Mouse (Mus musculus): ENCODE data around the gene T2.

T2 gene

DNA sequence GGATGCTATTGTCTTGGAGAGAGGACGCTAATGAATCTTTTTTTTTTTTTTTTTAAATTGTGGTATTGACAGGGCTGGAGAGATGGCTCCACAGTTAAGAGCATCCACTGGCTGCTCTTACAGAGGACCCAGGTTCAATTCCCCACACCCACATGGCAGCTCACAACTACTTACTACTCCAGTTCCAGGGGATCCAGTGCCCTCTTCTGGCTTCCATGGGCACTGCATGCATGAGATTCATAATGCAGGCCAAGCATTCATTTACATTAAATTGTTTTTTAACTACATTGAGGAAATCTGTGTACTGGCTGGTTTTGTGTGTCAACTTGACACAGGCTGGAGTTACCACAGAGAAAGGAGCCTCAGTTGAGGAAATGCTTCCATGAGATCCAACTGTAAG is 64.9 kb downstream of the T2 start:
- no peak for DNase-seq

DNA sequence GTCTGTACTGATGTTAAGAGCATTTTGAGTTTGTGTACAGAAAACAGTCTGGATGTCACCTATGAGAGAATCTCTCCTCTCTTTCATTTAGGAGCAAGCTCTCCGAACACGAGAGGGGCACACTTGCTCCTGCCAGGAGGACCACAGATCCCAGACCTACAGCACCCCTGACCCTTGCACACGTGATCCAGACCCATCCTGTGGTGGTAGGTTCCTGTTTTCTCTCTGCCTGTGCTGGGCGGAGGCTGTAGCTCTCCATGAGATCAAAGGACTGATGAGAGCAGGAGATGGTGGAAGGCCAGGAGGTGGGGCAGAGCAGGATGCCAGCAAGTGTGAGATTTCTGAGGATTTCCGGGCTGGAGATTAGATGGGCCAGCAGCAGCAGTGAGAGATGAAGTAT is 65.7 kb downstream of the T2 start:
- no peak for DNase-seq

DNA sequence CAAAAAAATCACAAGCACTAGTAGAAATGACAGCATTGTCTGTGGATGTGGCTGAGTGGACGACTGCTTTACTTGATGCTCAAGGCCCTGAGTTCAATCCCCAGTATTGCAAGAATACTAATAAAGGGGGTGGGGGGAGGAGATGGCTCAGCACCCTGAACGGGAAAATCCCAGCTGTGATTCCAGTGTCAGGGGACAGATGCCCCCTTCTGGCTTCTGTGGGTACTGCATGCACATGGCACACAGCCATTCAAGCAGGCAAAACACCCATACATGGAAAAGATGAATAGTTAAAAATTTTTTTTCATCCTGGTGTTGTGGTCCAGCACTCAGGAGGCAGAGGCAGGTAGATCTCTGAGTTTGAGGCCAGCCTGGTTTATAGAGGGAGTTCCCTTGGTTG is 67.5 kb downstream of the T2 start:
- DNase-seq = no peak

DNA sequence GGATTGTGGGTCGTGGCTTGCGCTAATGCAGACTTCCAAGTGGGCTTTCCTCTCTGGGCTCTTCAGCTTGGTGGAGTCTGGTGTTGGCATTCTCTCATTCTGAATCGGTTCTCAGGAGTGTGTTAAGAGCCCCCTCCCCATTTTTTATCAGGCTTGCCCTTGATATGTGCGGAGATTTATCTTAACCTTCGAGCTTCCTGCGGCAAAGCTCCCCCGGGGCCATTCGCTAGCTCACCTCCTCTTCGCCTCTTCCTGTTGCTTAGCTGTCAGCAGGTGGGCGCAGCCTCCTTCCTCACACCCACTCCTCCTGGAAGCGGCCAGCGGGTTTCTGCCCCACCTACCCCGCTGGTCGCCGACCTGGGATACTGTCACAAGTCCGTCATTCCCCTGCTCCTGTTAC is 73.6 kb downstream of the T2 start:
- no peak for DNase-seq

DNA sequence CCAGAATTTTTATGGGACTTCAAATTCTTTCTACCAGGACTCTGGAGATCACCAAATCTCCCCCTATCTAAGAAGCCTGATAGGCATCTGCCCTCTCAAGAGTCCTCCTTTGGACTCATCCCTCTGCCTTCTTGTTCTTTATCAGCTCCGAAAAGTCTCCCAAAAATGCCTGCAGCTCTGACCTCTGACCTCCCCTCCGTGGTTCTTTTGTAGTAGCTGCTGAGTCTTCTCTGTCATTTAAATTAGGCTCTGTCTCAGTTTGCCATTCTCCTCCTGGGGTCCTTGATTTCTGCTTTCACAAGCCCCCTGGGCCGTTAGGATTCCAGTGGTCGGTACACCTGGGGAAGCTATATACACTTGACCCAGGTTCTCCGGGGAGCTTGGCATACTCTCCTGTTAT is 74.1 kb downstream of the T2 start:
- no peak for DNase-seq

DNA sequence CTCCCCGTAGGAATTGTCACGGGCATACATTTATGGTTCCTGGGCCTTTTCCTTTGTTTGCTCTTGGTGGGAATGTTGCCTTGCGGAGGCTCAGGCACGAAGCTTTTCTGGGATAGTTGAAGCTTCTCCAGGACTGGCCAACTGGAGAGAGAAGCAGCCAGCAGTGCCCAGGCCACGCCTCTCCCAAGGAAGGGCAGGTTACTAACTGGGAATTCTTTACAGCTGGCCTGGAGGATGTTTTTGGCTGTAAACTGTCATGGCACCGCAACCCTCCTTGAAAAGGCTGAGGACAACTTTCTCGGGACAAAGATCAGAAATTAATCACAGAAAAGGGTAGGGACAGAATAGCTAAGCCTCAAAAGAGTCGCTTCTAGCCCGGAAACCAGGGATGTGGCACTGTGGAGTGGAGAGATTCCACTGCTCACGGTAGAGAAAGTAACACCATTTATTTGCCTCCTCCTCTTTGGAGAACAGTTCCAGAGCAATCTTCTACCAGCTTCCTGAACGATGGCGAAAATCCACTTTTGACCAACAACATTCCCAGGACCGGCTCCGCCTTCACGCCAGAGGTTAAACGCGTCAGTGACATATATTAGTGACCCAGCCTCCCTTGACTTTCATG is 76.5 kb downstream of the T2 start:
- DNase-seq = no peak

DNA sequence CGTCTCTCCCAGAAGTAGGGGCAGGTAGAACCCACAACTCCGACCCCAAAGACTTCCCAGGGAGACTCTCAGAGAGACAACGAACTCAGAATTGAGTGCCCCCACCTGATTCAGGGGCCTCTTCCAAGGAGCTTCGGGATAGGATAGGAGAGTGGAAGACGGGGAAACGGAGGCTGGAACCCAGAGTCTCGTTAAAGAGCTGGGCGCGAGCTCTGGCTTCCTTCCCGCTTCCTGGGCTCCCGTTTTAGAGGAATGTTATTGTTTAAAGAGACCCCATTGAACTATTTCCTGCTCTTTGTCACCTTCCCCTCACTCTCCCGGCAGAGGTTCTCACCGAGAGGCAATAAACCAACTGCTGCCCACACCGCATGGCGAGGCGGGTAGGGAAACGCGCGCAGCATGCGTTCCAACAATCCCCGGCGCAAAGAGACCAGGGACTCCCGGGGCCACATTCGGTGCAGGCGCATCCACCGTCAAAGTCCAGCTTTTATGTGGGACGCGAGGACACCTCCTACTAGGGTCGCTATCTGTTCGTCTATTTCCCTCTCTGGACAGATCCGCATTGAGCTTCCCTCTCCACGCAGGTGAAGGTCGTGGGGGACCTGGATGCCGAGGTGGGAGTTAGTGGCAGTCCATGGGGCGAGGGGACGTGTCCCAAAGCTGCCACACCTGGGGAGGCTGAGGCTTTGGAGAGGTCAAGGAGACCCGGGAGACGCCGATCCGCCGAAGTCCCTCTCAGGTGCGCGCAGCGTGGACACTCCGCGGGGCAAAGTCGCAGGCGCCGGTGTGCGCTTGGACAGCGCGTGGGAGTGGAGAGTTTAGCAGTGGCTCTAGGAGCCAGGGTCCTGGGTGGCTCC is 77.6 kb downstream of the T2 start:
- no peak for DNase-seq

DNA sequence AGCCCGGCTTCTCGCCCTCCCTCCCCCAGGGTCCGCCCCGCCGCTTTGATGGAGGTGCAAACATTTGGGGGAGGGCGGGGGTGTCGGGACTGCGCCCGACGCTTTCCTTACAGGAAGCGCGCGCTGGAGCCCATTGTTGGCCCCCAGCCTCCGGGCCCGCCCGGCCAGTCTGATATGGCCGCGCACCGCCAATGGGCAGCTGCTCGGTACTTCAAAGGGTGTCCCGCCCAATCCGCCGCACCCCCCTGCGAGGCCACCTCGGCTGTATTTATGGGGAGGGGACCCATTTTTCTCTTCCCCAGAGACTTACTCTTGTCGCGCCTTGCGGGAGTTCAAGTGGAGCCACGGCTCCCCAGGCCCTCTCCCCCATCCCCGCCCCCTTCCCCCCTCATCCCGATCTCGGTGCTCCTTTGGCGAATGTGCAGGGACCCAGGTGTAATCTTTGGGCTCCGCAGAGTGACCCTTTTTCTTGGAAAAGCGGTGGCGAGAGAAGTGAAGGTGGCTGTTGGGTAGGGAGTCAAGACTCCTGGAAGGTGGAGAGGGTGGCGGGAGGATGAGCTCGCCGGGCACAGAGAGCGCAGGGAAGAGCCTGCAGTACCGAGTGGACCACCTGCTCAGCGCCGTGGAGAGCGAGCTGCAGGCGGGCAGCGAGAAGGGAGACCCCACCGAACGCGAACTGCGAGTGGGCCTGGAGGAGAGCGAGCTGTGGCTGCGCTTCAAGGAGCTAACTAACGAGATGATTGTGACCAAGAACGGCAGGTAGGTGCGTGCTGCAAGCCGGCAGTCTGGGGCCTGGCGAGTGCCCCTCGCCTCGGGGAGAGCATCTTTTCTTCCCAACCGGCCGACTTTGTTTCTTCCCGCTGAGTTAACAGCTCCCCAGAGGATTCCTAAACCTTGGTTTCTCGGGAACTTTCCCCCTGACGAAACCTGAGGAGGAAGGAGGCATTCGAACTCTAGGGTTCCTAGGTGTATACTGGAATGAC is 78.5 kb downstream of the T2 start, which contains the start of gene T:
Gene T, plus strand, starts transcription at position 446 of the 983 bp plus-strand sequence.
- DNase-seq = no peak

DNA sequence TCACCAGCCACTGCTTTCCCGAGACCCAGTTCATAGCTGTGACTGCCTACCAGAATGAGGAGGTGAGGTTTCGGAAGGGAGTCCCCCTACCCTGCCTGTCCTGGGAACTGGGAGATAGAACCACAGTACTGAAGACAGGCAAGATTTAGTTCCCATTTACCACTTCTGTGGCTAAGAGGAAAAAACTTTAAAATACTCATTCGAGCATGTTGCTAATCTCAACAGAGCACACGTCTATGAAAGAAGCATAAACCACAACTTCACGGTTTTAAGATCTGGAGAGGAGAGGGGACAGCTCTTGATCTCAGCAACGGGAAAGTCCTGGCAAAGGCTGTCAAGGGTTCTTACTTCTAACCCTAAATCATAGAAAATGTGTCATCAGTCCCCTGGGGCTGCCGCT is 80.4 kb downstream of the T2 start:
- DNase-seq = no peak

DNA sequence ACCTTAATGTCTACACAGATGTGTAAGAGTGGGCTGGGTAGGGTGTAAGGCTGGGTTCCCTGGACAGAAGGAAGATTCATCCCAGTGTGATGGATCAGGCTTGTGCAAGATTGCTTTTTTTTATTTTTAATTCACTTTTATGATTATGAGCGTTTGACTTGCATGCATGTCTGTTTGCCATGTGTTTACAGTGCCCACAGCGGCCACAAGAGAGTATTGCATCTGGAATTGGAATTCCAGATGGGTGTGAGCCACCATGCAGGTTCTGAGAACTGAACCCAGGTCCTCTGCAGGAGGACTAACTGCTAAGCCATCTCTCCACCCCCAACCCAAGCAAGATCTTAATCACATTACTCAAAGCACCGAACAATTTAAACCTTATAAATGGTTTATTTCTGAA is 88.3 kb downstream of the T2 start:
- DNase-seq = no peak

DNA sequence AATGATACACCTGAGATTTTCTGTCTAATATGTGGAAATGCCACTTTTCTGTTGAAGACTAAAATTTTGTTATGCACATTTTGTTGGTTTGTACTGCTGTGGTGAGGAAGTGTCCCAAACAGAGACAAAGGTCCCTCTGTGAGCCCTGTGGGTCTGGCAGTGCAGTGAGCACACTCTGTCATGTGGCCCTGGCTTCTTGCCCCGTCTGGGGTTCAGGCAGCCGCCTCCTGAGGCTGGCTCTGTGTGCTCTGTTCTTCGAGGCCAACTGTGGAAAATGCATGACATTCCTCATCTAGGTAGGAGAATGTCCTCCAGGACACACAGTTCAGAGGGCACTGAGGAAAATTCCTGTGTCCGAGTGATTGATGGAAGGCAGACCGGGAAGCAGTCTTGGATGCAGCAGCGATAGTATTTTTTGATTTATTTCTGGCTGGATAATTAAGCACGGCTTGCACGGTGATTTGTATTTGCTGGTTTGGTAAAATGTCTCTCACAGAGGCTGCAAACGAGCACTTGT is 91.9 kb downstream of the T2 start:
- DNase-seq = no peak

DNA sequence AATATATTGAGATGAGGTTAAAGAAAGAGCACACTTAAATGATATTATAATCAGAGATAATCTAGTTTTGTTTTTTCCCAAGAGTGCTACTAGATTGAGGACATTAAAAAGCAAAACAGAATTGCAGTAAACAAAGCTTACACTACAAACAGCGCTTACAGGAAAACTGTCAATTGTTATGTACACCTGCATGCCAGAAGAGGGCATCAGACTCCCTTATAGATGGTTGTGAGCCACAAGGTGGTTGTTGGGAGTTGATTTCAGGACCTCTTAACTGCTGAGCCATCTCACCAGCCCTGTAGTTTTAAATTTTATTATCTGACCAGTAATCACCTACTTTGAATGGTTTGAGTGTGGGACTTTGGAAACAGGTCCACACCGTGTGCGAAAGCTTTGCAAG is 92.5 kb downstream of the T2 start:
- DNase-seq = no peak

DNA sequence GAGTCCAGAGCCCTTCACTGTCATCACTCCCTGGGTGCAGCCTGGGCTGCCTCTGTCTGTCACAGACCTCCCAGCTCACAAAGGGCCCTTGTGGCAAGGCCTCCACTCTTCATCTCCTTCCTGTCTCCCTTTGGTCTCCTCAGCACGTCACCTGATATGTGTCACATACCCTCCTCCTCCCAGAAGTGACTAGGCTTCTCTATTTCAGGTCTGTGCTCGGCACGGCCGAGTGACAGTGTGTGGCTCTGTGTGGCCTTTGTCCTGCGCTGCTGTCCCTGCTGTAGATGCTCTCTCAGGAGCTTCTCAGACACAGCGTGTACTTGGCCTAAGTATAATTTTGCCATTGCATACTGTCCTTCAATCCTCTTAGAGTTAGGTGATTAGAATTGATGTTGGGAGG is 99.4 kb downstream of the T2 start:
- no peak for DNase-seq

DNA sequence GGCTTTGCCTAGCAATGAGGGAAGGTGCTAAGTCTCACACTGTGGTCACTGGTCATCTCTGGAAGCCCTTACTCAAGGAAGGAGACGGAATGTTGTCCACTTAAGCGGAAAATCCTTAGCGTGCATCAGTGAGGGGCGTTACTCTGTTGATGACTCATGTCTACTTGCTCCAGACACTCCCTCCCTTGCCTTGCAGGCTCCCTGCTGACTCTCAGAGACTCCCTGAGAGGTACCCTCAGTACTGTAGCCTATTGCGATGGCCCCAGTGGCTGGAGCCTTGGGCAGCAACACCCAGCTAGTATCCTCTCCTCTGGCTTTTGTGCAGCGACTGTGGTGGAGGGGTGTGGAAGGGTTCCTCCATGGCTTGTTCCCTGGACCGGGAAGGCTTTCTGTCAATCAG is 99.8 kb downstream of the T2 start:
- DNase-seq = no peak

DNA sequence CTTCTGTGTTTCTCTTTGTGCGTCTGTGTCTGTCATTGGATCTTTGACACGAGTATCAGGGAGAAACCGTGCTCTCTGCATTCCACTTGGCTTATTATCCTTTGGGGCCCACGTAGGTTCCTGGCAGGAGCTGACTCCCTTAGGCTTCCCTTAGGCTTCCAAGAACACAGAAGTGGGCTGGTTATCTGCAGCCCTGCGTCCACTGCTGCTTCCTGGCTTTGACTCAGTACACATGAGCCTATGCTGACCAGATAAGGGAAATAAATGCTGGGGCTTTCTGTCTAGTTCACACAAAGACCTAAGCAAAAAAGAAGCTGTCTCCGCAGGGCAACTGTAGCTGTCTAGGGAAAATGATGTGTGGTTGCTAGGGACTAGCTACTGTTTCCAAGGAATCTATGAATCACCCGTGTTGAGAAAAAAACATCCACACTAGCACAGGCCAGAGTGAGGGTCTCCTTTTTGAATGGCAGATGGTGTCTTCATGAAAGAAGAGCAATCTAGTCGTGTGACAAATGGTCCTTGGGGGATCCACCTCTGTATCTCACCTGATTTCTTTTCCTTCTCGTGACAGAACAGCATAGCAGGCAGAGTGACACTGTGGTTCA is 101.2 kb downstream of the T2 start:
- no peak for DNase-seq

DNA sequence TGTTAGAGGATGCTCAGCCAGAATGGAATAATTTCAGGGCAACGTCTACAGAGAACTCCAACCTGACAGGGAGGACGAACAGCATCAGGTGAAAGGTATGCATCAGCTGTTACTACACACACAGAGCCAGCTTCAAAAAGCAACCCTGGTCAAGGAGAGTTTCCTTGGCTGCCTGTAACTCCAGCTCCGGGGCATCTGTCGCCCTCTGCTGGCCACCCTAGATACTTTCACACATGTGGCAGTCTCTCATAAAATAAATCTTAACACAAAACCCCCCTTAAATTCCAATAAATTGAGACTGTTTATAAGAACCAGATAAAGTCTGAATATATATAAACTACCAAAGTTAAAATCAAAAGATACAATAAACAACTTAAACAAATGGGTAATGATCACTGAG is 105.8 kb downstream of the T2 start:
- DNase-seq = peak; percentile 19

DNA sequence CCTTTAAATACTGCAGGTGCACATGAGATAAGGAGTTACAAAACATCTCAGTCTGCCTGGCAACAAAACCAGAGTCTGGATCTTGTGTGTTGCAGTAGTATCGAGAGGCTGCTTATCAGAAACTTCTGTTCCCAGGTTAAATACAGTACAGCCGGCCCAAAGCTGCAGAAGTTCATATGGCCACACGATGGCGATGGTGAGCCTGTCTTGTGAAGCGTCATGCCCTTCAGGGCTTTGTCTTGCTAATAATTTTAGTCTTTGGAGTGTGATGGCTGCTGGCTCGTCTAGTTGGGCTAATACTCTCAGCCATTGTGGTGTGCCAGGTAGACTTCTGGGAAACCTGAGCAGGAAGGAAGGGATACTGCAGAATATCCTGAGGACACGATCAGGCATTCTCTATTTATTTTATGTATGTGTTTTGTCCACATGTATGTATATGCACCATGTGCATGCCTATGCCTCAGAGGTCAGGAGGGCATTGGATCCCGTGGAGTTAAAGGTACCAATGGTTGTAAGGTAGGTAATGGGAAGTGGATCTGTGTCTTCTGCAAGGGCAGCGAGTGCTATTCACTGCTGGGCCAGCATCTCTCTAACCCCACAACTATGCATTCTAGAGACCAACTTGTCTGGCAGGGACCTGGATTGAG is 107.8 kb downstream of the T2 start:
- DNase-seq = peak; percentile 59

DNA sequence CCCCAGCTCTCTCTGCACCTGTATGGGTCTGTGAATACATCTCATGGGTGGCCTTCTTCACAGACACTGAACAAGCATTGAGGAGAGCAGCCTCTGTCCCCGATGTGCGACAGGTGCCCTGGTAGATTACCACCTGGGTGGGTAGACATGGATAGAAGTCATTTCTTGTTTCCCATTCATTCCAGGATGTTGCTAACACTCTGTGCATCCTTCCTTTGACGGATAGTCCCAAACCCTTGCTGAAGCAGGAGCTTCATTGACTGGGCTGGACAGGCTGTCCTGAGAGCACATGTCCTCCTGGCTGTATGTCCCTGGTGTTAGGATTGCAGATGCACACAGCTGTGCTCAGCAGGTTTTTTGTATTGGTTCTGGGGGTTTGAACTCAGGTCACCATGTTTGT is 112.0 kb downstream of the T2 start:
- DNase-seq = no peak

DNA sequence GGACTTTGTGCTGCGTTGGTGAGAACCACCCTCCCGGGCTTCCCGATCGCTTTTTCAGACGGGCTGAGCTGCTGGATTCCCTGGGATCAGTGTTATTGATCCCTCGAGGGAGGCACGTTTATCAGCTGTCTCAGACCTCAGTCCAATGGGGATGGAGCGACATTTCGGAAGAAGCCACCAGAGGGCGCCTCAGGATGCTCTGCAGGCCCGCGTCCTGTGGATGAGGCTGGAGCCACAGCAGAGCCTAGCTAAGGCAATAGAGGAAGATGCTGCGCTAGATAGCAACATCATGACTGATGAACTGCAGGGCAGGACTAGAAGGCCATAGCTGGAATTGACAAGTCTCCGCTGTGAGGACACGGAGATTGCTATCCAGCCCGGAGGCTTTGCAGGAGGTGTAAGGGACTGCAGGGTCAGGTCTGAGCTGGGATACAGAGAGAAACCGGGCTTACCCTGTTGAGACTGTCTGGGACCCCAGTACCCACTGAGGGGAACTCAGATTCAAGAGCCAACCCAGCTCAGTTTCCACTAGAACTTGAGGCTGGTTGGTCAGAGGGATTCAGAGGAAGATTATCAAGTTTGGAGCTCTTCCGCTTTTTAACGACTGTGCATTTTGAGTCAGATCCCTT is 113.0 kb downstream of the T2 start:
- peak; percentile 83 for DNase-seq
